12 mouse cellular contexts compared by ENCODE assay signal in genomic region chr13:41676836-41677186, GRCm38 (mm10).
DNase-seq lines count a peak whose midpoint lies in the region; ATAC-seq lines count a peak whose summit lies in the region.
"Had no signal": no experiment of that assay in that cellular context is flagged by ENCODE, and none has a peak within 500 bp of the region (broad histone marks: within the 10 kb centered on the region; RNA-seq: fewer than 3 reads in every experiment).

No protein-coding gene starts in this region.

- H3K36me3 ChIP-seq in midbrain, embryonic 10.5 days = no peaks in the 10 kb centered on the region
- H3K36me3 ChIP-seq in midbrain, embryonic 14.5 days (ENCODE audit: control insufficient read depth, insufficient read depth, low read length) = no peaks in the 10 kb centered on the region
- H3K36me3 ChIP-seq: heart, embryonic 10.5 days; liver, embryonic 15.5 days had no signal

- WGBS in midbrain, embryonic 10.5 days = 39% methylated on average over 7 of the region's 7 CpGs
- whole genome bisulfite sequencing in midbrain, embryonic 14.5 days = 21% methylated on average over 7 of the region's 7 CpGs

- H3K27me3 ChIP-seq in midbrain, embryonic 10.5 days (ENCODE audit: low read depth, poor library complexity, severe bottlenecking) = no peaks in the 10 kb centered on the region
- H3K27me3 ChIP-seq in midbrain, embryonic 14.5 days (ENCODE audit: control insufficient read depth, insufficient read depth, low read length) = no peaks in the 10 kb centered on the region
- H3K27me3 ChIP-seq: liver, embryonic 15.5 days had no signal

- DNase-seq in cerebellum, postnatal 10 days = peak; percentile 34 to 46
- no peak for DNase-seq in cerebellum, adult 9-10 months
- peak; percentile 22 for DNase-seq in midbrain, embryonic 10.5 days (ENCODE audit: low spot score)
- DNase-seq in midbrain, embryonic 14.5 days = no peak
- DNase-seq in kidney, adult 9 months = peak; percentile 93
- peak; percentile 67 for DNase-seq in retina, postnatal 1 day
- no peak for DNase-seq in gastrocnemius, postnatal 10 days
- no peak for DNase-seq in frontal cortex, adult 2 months (ENCODE audit: extremely low spot score in 1 of 2, low spot score in 1 of 2)
- DNase-seq: cerebellum, adult 8-10 months; layer of hippocampus, adult 9-11 months had no signal

- H3K4me3 ChIP-seq in midbrain, embryonic 10.5 days = no peak overlapping the region
- H3K4me3 ChIP-seq in midbrain, embryonic 14.5 days (replicated peaks; ENCODE audit: low read depth, low read length) = no peak overlapping the region
- H3K4me3 ChIP-seq: heart, embryonic 10.5 days; liver, embryonic 15.5 days had no signal

- no peak overlapping the region for H3K9ac ChIP-seq in midbrain, embryonic 14.5 days (replicated peaks; ENCODE audit: low read length)
- H3K9ac ChIP-seq: liver, embryonic 15.5 days had no signal

- H3K4me1 ChIP-seq in midbrain, embryonic 10.5 days = peaks cover 11% of the 10 kb centered on the region
- H3K4me1 ChIP-seq in midbrain, embryonic 14.5 days (ENCODE audit: control insufficient read depth, insufficient read depth, low read length) = no peaks in the 10 kb centered on the region
- H3K4me1 ChIP-seq: liver, embryonic 15.5 days had no signal

- H3K27ac ChIP-seq in midbrain, embryonic 10.5 days (replicated peaks) = 0 out of 2 replicates have a peak overlapping the region, but pooled peaks have one; percentile 20
- H3K27ac ChIP-seq in midbrain, embryonic 14.5 days (replicated peaks; ENCODE audit: low read depth, low read length) = no peak overlapping the region
- H3K27ac ChIP-seq: heart, embryonic 10.5 days; liver, embryonic 15.5 days had no signal

- no peak overlapping the region for H3K4me2 ChIP-seq in midbrain, embryonic 14.5 days (ENCODE audit: low read length)
- H3K4me2 ChIP-seq: liver, embryonic 15.5 days had no signal

- ATAC-seq in midbrain, embryonic 14.5 days (ENCODE audit: low FRiP score, low TSS enrichment) = no peak

- no peaks in the 10 kb centered on the region for H3K9me3 ChIP-seq in midbrain, embryonic 10.5 days (replicated peaks)
- no peaks in the 10 kb centered on the region for H3K9me3 ChIP-seq in midbrain, embryonic 14.5 days (ENCODE audit: control insufficient read depth, low read length)
- H3K9me3 ChIP-seq: heart, embryonic 10.5 days; liver, embryonic 15.5 days had no signal

Comparison
In these comparisons a context has a peak if more than half of its experiments do, and no peak if none do; other contexts are left out.
1. DNase-seq: peak in cerebellum, postnatal 10 days (2 of 2), midbrain, embryonic 10.5 days (single experiment), kidney, adult 9 months (single experiment) and retina, postnatal 1 day (single experiment); none in cerebellum, adult 9-10 months (single experiment), midbrain, embryonic 14.5 days (single experiment), gastrocnemius, postnatal 10 days (single experiment) and frontal cortex, adult 2 months (0 of 2).